Mouse (Mus musculus) ES-E14 (cell line): ENCODE results near the gene Lyve1. TPM values are rescaled to one million over a fixed set of nuclear protein-coding genes. Genes with fewer than 3 reads are reported as not detected.

Experiments
- DNase-seq: peaks from one replicate; pipeline ENCODE4 v3.0.0-alpha.2; 2013; ENCODE audit warnings: low read depth, low spot score
- H3K27ac ChIP-seq: 2 replicates; pipeline ENCODE4 v1.5.1; 2012; ENCODE audit warnings: low read depth, mild to moderate bottlenecking, low read length, moderate library complexity, mixed read lengths; ENCODE audit not compliant: poor library complexity, insufficient read depth, severe bottlenecking
- H3K36me3 ChIP-seq: 2 replicates; pipeline ENCODE4 v1.6.1; 2012; ENCODE audit warnings: mild to moderate bottlenecking, low read length, moderate library complexity, mixed read lengths; ENCODE audit not compliant: control insufficient read depth, poor library complexity, insufficient read depth, severe bottlenecking
- H3K4me1 ChIP-seq, 2 experiments: fragments of 150-350 bp in 1 of 2; sonication (generic) in 1 of 2; 2 replicates each; pipeline ENCODE4 v1.6.1; 2012; ENCODE audit warnings: low read length in 2 of 2, mild to moderate bottlenecking in 1 of 2, mixed read lengths in 1 of 2; ENCODE audit not compliant: control insufficient read depth in 2 of 2, insufficient read depth in 2 of 2, poor library complexity in 1 of 2
- H3K4me3 ChIP-seq, 2 experiments: fragments of 150-350 bp in 1 of 2; sonication (generic) in 1 of 2; 2 replicates each; pipeline ENCODE4 v1.5.1; 2012; ENCODE audit warnings: low read length in 2 of 2, low read depth in 1 of 2, mild to moderate bottlenecking in 1 of 2, mixed read lengths in 1 of 2; ENCODE audit not compliant: insufficient read depth in 1 of 2, poor library complexity in 1 of 2, severe bottlenecking in 1 of 2
- H3K9ac ChIP-seq: 2 replicates; pipeline ENCODE4 v1.6.1; 2012; ENCODE audit warnings: low read depth, mild to moderate bottlenecking, low read length, mixed read lengths; ENCODE audit not compliant: poor library complexity, insufficient read depth, severe bottlenecking
- H3K9me3 ChIP-seq: fragments of 150-350 bp; sonication (generic); 2 replicates; pipeline ENCODE4 v1.6.1; 2012; ENCODE audit warnings: low read depth, mild to moderate bottlenecking, low read length; ENCODE audit not compliant: control insufficient read depth, insufficient read depth
- CHD2 ChIP-seq: IDR thresholded peaks from 2 replicates; pipeline ENCODE4 v1.6.1; 2014; ENCODE audit warnings: mild to moderate bottlenecking, low read depth, low read length, inconsistent platforms
- HCFC1 ChIP-seq: IDR thresholded peaks from 2 replicates; pipeline ENCODE4 v1.6.1; 2012; ENCODE audit warnings: low read length, inconsistent platforms, borderline replicate concordance; ENCODE audit not compliant: insufficient read depth
- MAFK ChIP-seq: IDR thresholded peaks from 2 replicates; pipeline ENCODE4 v1.6.1; 2014; ENCODE audit warnings: mild to moderate bottlenecking, low read depth, low read length, inconsistent platforms; ENCODE audit not compliant: insufficient read depth
- ZC3H11A ChIP-seq: IDR thresholded peaks from 2 replicates; pipeline ENCODE4 v1.6.1; 2012; ENCODE audit warnings: low read depth, mild to moderate bottlenecking, inconsistent platforms, low read length, borderline replicate concordance
- ZNF384 ChIP-seq: IDR thresholded peaks from 2 replicates; pipeline ENCODE4 v1.6.1; 2012; ENCODE audit warnings: low read depth, low read length, inconsistent platforms
- in situ Hi-C, 2 experiments: fragments of 600-800 bp; cut with MboI; formaldehyde crosslinking; loops; one replicate each; pipeline ENCODE4 v1.15.1; 2025; ENCODE audit warnings: low sequenced_read_pairs in 2 of 2, inconsistent platforms in 1 of 2; ENCODE audit not compliant: unreplicated experiment in 2 of 2
- total RNA-seq: library from RNA; depleted of rRNA; stranded (reverse); fragments of 300-350 nt; gene quantifications from 2 replicates; pipeline ENCODE4 v1.2.3, GENCODE M21; 2012

Gene Lyve1
- total RNA-seq, 1 experiment = not detected

DNA sequence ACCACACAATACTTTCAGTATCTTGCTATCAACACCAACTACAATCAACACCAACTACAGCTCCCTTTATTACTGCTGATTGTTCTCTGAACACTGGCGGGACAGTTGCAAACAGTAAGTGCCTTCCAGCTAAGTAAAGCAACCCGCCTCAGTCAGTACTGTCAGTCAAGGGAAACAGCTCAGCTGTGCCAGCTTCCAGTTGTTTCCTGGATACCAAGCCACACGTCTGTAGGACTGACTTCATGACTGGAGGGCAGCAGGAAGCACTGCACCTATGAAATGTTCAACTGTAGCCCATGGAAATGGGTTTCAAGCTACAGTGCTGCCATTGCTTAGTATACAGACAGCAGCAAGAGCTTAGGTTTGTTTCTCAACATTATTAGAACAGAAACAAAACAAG is 28.5 kb downstream of the Lyve1 start:
- in situ Hi-C loops = no loop called here
- H3K27ac ChIP-seq = no peak overlapping the region
- H3K4me3 ChIP-seq = no peak overlapping the region
- no peak for DNase-seq
- H3K4me1 ChIP-seq = no peaks in the 10 kb centered on the region
- TF ChIP-seq ZC3H11A (no peak), HCFC1 (no peak), CHD2 (no peak), MAFK (no peak), ZNF384 (no peak)
- no peaks in the 10 kb centered on the region for H3K9me3 ChIP-seq
- no peaks in the 10 kb centered on the region; the same call in 1 of the 2 replicates for H3K36me3 ChIP-seq
- H3K9ac ChIP-seq = no peak overlapping the region

DNA sequence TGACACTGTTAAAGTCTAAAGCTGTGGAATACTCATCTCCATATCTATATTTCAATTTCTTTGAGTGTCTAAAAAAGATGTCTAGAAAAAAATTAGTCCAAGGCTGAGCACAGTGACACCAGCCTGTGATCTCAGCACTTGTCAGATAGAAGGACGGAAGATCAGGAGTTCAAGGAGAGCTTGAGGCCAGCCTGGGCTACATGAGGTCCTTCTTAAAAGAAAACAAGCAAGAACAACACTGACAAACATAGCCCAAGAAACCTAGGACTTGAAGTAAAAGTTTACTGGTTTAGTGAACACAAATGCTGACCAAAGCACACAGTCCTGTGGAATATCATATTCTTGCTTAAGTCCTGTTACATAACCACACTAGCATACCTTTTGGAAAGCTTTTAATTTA is 29.0 kb downstream of the Lyve1 start:
- Histone ChIP-seq H3K4me1 (no peaks in the 10 kb centered on the region), H3K9me3 (no peaks in the 10 kb centered on the region), H3K36me3 (no peaks in the 10 kb centered on the region; the same call in 1 of the 2 replicates), H3K9ac (no peak overlapping the region), H3K27ac (no peak overlapping the region), H3K4me3 (no peak overlapping the region)
- in situ Hi-C loops = no loop called here
- TF ChIP-seq HCFC1 (no peak), ZNF384 (no peak), ZC3H11A (no peak)
- DNase-seq = no peak

DNA sequence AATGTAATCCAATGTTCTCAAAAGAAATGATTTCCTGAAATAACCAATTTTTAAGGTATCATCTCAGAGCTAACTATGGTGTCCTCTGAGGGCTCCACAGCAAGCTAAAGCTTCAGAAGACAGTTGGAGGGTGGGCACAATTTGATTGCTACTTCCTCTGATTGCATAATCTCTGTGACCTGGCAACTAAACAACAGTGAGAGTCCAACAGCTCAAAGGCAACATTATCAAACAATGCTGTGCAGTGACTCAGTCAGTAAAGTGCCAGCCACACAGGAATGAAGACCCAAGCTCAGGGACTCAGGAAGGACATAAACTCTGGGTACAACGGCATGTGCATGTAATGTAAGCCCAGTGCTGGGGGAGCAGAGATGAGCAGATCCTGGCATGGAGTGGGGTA is 30.0 kb downstream of the Lyve1 start:
- Histone ChIP-seq H3K9ac (no peak overlapping the region), H3K27ac (no peak overlapping the region), H3K9me3 (no peaks in the 10 kb centered on the region), H3K4me1 (no peaks in the 10 kb centered on the region), H3K36me3 (no peaks in the 10 kb centered on the region; the same call in 1 of the 2 replicates), H3K4me3 (no peak overlapping the region)
- no peak for DNase-seq
- in situ Hi-C loops = no loop called here
- no peak for TF ChIP-seq ZNF384
- TF ChIP-seq ZC3H11A = no peak
- TF ChIP-seq CHD2 = no peak
- no peak for TF ChIP-seq MAFK
- TF ChIP-seq HCFC1 = no peak

DNA sequence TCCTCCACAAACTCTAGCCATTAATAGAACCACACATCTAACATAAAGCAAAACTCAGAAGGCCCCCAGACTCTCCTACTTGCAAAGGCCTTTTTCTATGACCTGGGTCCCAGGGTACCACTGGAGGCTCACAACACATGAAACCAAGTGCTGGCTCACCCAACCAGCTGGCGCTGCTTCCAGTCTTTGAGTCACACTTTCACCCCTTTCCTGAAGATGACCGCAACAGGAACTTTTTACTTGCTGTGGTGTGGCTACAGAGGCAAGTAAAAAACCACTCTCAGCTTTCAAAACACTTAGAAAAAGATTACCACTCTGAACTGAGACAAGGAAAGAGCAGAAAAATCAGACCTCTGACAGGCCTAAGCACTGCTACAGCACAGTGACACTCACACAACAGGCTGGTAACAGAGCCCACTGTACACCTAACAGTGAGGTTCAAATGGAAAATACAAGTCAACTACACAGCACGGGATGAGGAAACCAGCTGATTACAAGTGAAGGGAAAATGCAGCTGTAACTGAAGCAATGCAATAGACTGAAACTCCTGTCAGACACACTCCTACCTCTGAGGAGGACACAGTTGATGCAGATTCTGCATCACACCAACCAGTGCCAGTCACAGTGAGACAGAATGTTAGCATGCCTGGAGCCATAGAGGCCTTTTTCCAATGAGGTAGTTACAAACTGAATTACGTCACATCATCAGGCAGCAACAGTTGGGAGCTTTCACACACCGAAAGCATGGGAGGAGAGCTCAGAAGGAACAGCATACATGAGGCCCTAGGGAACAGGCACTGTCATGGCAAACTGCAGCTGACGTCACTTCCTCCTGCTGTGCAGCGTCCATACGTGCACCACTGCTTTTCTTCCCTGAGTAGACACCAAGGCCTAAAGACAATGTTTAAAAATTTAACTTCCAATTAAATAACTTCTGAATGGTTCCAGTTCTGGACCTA is 38.8 kb downstream of the Lyve1 start:
- no peak overlapping the region for H3K9ac ChIP-seq
- in situ Hi-C loops = no loop called here

More for the DNA sequence above, 38.8 kb downstream of the Lyve1 start:
- Histone ChIP-seq H3K36me3 (peaks cover 14% of the 10 kb centered on the region), H3K4me3 (no peak overlapping the region), H3K4me1 (no peaks in the 10 kb centered on the region), H3K9me3 (no peaks in the 10 kb centered on the region), H3K27ac (no peak overlapping the region)
- no peak for TF ChIP-seq HCFC1
- no peak for TF ChIP-seq MAFK
- TF ChIP-seq ZC3H11A = no peak
- TF ChIP-seq CHD2 = no peak
- TF ChIP-seq ZNF384 = no peak
- DNase-seq = no peak
